Mouse (Mus musculus) myocyte (in vitro differentiated cells): ENCODE measurements around the gene Rhbg. TPM values are rescaled to one million over a fixed set of nuclear protein-coding genes. Genes with fewer than 3 reads are reported as not detected.

Experiments
- H3K27me3 ChIP-seq: one replicate; pipeline ENCODE4 v1.6.1; 2011; ENCODE audit not compliant: control insufficient read depth, insufficient read depth, insufficient read length
- H3K36me3 ChIP-seq: one replicate; pipeline ENCODE4 v1.6.1; 2011; ENCODE audit not compliant: control insufficient read depth, insufficient read depth
- H3K4me2 ChIP-seq: one replicate; pipeline ENCODE4 v1.6.1; 2011; ENCODE audit warnings: low read depth, control low read depth
- H3K4me3 ChIP-seq: one replicate; pipeline ENCODE4 v1.5.1; 2011; ENCODE audit warnings: mild to moderate bottlenecking, control low read depth, moderate library complexity
- H3K79me2 ChIP-seq: one replicate; pipeline ENCODE4 v1.6.1; 2011; ENCODE audit not compliant: control insufficient read depth, insufficient read depth
- H3ac ChIP-seq: one replicate; pipeline ENCODE4 v1.6.1; 2011; ENCODE audit not compliant: control insufficient read depth, insufficient read length
- CEBPB ChIP-seq: IDR thresholded peaks from 2 replicates; pipeline ENCODE4 v1.6.1; 2011; ENCODE audit warnings: mild to moderate bottlenecking, moderate library complexity; ENCODE audit not compliant: poor library complexity, insufficient read depth, severe bottlenecking
- E2F4 ChIP-seq: IDR thresholded peaks from one replicate; pipeline ENCODE4 v1.6.1; 2011; ENCODE audit warnings: mild to moderate bottlenecking, control low read depth, moderate library complexity; ENCODE audit not compliant: insufficient read depth
- MAX ChIP-seq: IDR thresholded peaks from one replicate; pipeline ENCODE4 v1.6.1; 2011; ENCODE audit warnings: low read depth, mild to moderate bottlenecking, control low read depth
- MYOD1 ChIP-seq, 3 experiments: IDR thresholded peaks; one replicate each; pipeline ENCODE4 v1.6.1; 2011; ENCODE audit warnings: control low read depth in 2 of 3, low read depth in 2 of 3, mild to moderate bottlenecking in 2 of 3, moderate library complexity in 1 of 3; ENCODE audit not compliant: insufficient read length in 2 of 3, control insufficient read depth in 1 of 3
- MYOG ChIP-seq, 3 experiments: IDR thresholded peaks; one replicate each; pipeline ENCODE4 v1.6.1; 2011; ENCODE audit warnings: control low read depth in 2 of 3, low read depth in 2 of 3, mild to moderate bottlenecking in 2 of 3; ENCODE audit not compliant: insufficient read length in 2 of 3, control insufficient read depth in 1 of 3, insufficient read depth in 1 of 3
- POLR2A ChIP-seq: IDR thresholded peaks from one replicate; pipeline ENCODE4 v1.6.1; 2011; ENCODE audit warnings: low read depth, mild to moderate bottlenecking, control low read depth, moderate library complexity; ENCODE audit not compliant: insufficient read length
- POLR2AphosphoS2 ChIP-seq: IDR thresholded peaks from one replicate; pipeline ENCODE4 v1.6.1; 2011; ENCODE audit warnings: low read depth, control low read depth; ENCODE audit not compliant: insufficient read length
- REST ChIP-seq: IDR thresholded peaks from one replicate; pipeline ENCODE4 v1.6.1; 2011; ENCODE audit warnings: mild to moderate bottlenecking, control low read depth, moderate library complexity; ENCODE audit not compliant: insufficient read depth, insufficient read length
- SRF ChIP-seq: IDR thresholded peaks from one replicate; pipeline ENCODE4 v1.6.1; 2011; ENCODE audit warnings: low read depth; ENCODE audit not compliant: control insufficient read depth, insufficient read length
- TCF12 ChIP-seq: IDR thresholded peaks from one replicate; pipeline ENCODE4 v1.6.1; 2011; ENCODE audit warnings: mild to moderate bottlenecking, control low read depth; ENCODE audit not compliant: poor library complexity, insufficient read depth, severe bottlenecking
- TCF3 ChIP-seq: IDR thresholded peaks from one replicate; pipeline ENCODE4 v1.6.1; 2011; ENCODE audit warnings: low read depth, control low read depth; ENCODE audit not compliant: insufficient read length
- USF1 ChIP-seq: IDR thresholded peaks from one replicate; pipeline ENCODE4 v1.6.1; 2011; ENCODE audit warnings: low read depth, mild to moderate bottlenecking, control low read depth, moderate library complexity
- polyA plus RNA-seq: library from polyadenylated mRNA; unstranded; fragments of >200 nt; fragmentation: generic; extraction: Trizol; gene quantifications from one replicate; pipeline ENCODE4 v1.2.1, GENCODE M21; 2012; ENCODE audit warnings: missing spikeins

Gene Rhbg
- polyA plus RNA-seq, 1 experiment: not detected

DNA sequence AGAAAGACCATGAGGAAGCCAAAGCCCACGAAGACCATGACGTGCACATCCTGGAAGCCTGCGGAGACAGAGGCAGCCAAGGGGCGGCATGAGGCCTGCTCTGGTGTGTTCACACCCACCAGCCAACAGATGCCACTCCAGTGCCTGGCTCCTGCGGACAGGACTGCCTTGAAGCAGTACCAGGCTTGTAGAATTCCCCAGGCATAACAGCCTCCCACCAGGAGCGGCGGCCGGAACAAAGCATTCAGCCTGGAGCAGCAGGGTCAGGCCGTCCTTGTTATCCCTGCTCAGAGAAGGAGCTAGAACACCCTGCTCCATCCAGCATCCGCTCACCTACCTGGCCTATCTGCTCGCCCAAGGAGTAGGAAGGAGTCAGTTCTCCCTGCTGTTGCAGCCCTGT lies 6.1 kb downstream of the Rhbg start:
- Histone ChIP-seq H3K27me3 (peaks cover 52% of the 10 kb centered on the region), H3K36me3 (no peaks in the 10 kb centered on the region), H3K79me2 (no peaks in the 10 kb centered on the region), H3K4me3 (no peak overlapping the region), H3K4me2 (no peak overlapping the region), H3ac (no peak overlapping the region)
- TF ChIP-seq TCF12 (no peak), SRF (no peak), POLR2A (no peak), MYOD1 (IDR thresholded peaks at IDR 0.05; ENCODE audit: control insufficient read depth in 1 of 3, insufficient read length in 2 of 3, low read depth in 2 of 3) (no peak), MYOG (IDR thresholded peaks at IDR 0.05; ENCODE audit: control insufficient read depth in 1 of 3, insufficient read depth in 1 of 3, insufficient read length in 2 of 3, low read depth in 2 of 3) (no peak), POLR2AphosphoS2 (no peak), E2F4 (no peak), TCF3 (no peak), USF1 (no peak), CEBPB (no peak), REST (no peak), MAX (no peak)

DNA sequence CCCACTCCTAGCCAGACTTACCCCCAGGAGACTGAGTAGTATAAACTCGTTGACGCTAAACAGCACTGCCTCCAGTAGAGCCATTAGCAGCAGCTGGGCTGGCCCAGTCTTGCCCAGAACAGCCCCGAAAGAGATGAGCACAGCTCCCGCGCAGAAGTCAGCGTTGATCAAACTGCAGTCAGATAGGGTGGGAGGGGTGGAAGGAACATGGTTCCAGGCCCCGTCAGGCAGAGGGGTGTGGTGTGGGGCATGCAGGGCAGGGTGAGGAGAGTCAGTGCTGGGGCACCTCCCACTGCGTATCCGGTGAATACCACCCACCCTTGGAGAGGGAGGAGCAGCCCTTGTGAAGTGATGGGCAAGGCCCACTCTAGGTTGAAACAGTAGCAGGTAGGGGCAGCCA lies 6.8 kb downstream of the Rhbg start:
- Histone ChIP-seq H3K79me2 (no peaks in the 10 kb centered on the region), H3K4me2 (no peak overlapping the region), H3K36me3 (no peaks in the 10 kb centered on the region), H3K4me3 (no peak overlapping the region), H3K27me3 (peaks cover 44% of the 10 kb centered on the region), H3ac (no peak overlapping the region)
- no peak for TF ChIP-seq TCF12
- no peak for TF ChIP-seq POLR2A
- no peak for TF ChIP-seq REST
- no peak for TF ChIP-seq SRF
- no peak for TF ChIP-seq USF1
- TF ChIP-seq MAX: no peak
- no peak for TF ChIP-seq MYOG (IDR thresholded peaks at IDR 0.05; ENCODE audit: control insufficient read depth in 1 of 3, insufficient read depth in 1 of 3, insufficient read length in 2 of 3, low read depth in 2 of 3)
- no peak for TF ChIP-seq CEBPB
- TF ChIP-seq MYOD1 (IDR thresholded peaks at IDR 0.05; ENCODE audit: control insufficient read depth in 1 of 3, insufficient read length in 2 of 3, low read depth in 2 of 3): no peak
- no peak for TF ChIP-seq TCF3
- TF ChIP-seq POLR2AphosphoS2: no peak
- TF ChIP-seq E2F4: no peak

DNA sequence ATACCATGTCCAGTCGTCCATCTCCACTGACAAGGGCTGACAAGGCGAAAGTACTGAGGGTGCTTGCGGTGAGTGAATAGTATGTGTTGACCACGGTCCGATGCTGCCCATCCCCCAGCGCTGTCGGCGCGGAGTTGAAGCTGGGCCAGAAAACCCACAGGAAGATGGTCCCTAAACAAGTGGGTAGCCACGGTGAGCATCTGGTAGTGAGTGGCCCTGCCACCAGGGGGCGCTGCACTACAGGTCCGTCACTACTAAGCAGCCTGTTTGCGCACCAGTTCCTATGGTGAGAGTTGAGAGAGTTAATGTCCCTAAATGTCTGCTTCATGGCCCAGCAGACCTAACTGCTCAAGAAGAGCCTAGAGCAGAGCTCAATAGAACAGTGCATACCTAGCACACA lies 8.7 kb downstream of the Rhbg start:
- Histone ChIP-seq H3K27me3 (peaks cover 51% of the 10 kb centered on the region), H3K4me2 (no peak overlapping the region), H3K4me3 (no peak overlapping the region), H3ac (no peak overlapping the region), H3K36me3 (no peaks in the 10 kb centered on the region), H3K79me2 (no peaks in the 10 kb centered on the region)
- no peak for TF ChIP-seq E2F4
- TF ChIP-seq MYOG (IDR thresholded peaks at IDR 0.05; ENCODE audit: control insufficient read depth in 1 of 3, insufficient read depth in 1 of 3, insufficient read length in 2 of 3, low read depth in 2 of 3): no peak
- no peak for TF ChIP-seq CEBPB
- TF ChIP-seq REST: no peak
- no peak for TF ChIP-seq TCF3
- TF ChIP-seq POLR2AphosphoS2: no peak
- TF ChIP-seq TCF12: no peak
- TF ChIP-seq MAX: no peak
- TF ChIP-seq USF1: no peak
- no peak for TF ChIP-seq MYOD1 (IDR thresholded peaks at IDR 0.05; ENCODE audit: control insufficient read depth in 1 of 3, insufficient read length in 2 of 3, low read depth in 2 of 3)
- TF ChIP-seq SRF: no peak
- TF ChIP-seq POLR2A: no peak

DNA sequence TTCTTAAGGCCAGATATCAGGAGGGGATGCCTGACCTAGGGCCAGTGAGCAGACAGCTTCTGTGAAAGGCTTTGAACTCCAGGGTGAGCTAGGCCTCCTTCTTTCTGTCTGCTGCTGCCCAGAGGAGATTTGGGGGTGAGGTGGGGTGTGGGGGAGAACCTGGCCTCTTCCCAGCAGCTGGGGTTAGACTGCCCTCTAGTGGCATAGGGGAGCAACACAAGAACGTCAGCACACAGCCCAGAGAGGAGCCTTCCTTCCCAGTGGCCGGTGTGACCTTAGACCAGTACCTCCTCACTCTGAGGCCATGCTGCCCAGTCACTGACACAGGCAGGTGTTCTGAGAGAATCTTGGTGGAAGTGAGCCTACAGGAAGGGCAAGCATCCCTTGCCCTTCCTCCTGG lies 10.4 kb downstream of the Rhbg start:
- Histone ChIP-seq H3K4me3 (no peak overlapping the region), H3K36me3 (no peaks in the 10 kb centered on the region), H3K79me2 (no peaks in the 10 kb centered on the region), H3K27me3 (peaks cover 68% of the 10 kb centered on the region), H3ac (no peak overlapping the region), H3K4me2 (no peak overlapping the region)
- TF ChIP-seq MAX (no peak), MYOG (IDR thresholded peaks at IDR 0.05; ENCODE audit: control insufficient read depth in 1 of 3, insufficient read depth in 1 of 3, insufficient read length in 2 of 3, low read depth in 2 of 3) (no peak), POLR2A (no peak), SRF (no peak), MYOD1 (IDR thresholded peaks at IDR 0.05; ENCODE audit: control insufficient read depth in 1 of 3, insufficient read length in 2 of 3, low read depth in 2 of 3) (no peak), TCF12 (no peak), POLR2AphosphoS2 (no peak), TCF3 (no peak), CEBPB (no peak), E2F4 (no peak), REST (no peak), USF1 (no peak)

DNA sequence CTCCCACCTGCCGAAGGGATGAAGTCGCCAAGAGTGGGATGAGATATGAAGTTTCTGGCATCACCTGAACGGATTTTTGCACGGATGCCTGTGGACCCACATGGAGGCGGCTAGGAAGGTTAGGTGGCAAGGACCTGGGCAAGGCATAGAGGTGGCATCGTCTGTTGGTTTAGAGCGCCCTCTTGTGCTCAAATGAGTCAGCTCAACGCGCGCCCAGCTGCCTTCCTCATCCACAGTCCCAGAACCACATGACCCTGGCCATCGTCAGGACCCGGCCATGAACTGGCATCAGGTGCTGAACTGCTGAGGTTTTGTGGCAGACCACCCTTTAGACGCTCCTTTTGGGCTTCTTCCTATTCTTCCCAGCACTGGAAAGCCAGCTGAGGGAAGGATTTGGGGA lies 12.0 kb downstream of the Rhbg start:
- Histone ChIP-seq H3ac (no peak overlapping the region), H3K79me2 (no peaks in the 10 kb centered on the region), H3K4me2 (no peak overlapping the region), H3K36me3 (no peaks in the 10 kb centered on the region), H3K4me3 (no peak overlapping the region), H3K27me3 (peaks cover 68% of the 10 kb centered on the region)
- no peak for TF ChIP-seq MAX
- TF ChIP-seq MYOD1 (IDR thresholded peaks at IDR 0.05; ENCODE audit: control insufficient read depth in 1 of 3, insufficient read length in 2 of 3, low read depth in 2 of 3): no peak
- no peak for TF ChIP-seq POLR2AphosphoS2
- no peak for TF ChIP-seq SRF
- TF ChIP-seq USF1: no peak
- TF ChIP-seq TCF12: no peak
- TF ChIP-seq E2F4: no peak
- TF ChIP-seq MYOG (IDR thresholded peaks at IDR 0.05; ENCODE audit: control insufficient read depth in 1 of 3, insufficient read depth in 1 of 3, insufficient read length in 2 of 3, low read depth in 2 of 3): no peak
- no peak for TF ChIP-seq POLR2A
- no peak for TF ChIP-seq REST
- no peak for TF ChIP-seq TCF3
- TF ChIP-seq CEBPB: no peak
